Mouse (Mus musculus): ENCODE results near the gene Ppp1r16b.

GRCm38 (mm10) chr2:158774886-158775285 lies 109.7 kb downstream of the Ppp1r16b start:
- TF ChIP-seq CTCF (IDR thresholded peaks at IDR 0.05; ENCODE audit: control insufficient read depth, insufficient read depth, insufficient read length) = no peak
- no peak for TF ChIP-seq MYOG (IDR thresholded peaks at IDR 0.05; ENCODE audit: control insufficient read depth, extremely low read depth, insufficient read length)
- no peak for TF ChIP-seq FOSL1 (IDR thresholded peaks at IDR 0.05; ENCODE audit: insufficient read depth, low read length, poor library complexity, severe bottlenecking)
- TF ChIP-seq MAX (IDR thresholded peaks at IDR 0.05) = no peak

Data from C2C12 (cell line).